Mouse (Mus musculus) kidney, postnatal 0 days (tissue): ENCODE results near the gene Rab3b. TPM values are rescaled to one million over a fixed set of nuclear protein-coding genes. Genes with fewer than 3 reads are reported as not detected.

ENCODE experiments used
- ATAC-seq: fragments of 200-750 bp; cut with Nextera tagmentation; replicated peaks from 2 replicates; pipeline ENCODE4 v1.8.0; 2017; ENCODE audit warnings: low read depth, moderate number of reproducible peaks, moderate TSS enrichment, moderate library complexity; ENCODE audit not compliant: low FRiP score
- DNase-seq: peaks from one replicate; pipeline ENCODE4 v3.0.0-alpha.2; 2016; ENCODE audit warnings: low spot score
- H3K27ac ChIP-seq: fragments of 300-500 bp; sonication (generic); 2 replicates; pipeline ENCODE4 v1.5.1; 2014; ENCODE audit warnings: mild to moderate bottlenecking
- H3K27me3 ChIP-seq: fragments of 300-500 bp; sonication (generic); 2 replicates; pipeline ENCODE4 v1.6.1; 2014; ENCODE audit warnings: low read length, mixed read lengths; ENCODE audit not compliant: insufficient read depth
- H3K36me3 ChIP-seq: fragments of 300-500 bp; sonication (generic); 2 replicates; pipeline ENCODE4 v1.6.1; 2014; ENCODE audit warnings: low read length, mixed read lengths; ENCODE audit not compliant: insufficient read depth
- H3K4me1 ChIP-seq: fragments of 300-500 bp; sonication (generic); replicated peaks from 2 replicates; pipeline ENCODE4 v1.6.1; 2014; ENCODE audit warnings: antibody characterized with exemption, low read length, mixed read lengths; ENCODE audit not compliant: insufficient read depth
- H3K4me2 ChIP-seq: fragments of 300-500 bp; sonication (generic); 2 replicates; pipeline ENCODE4 v1.6.1; 2014; ENCODE audit warnings: mild to moderate bottlenecking, low read length, moderate library complexity, mixed read lengths
- H3K4me3 ChIP-seq: fragments of 300-500 bp; sonication (generic); replicated peaks from 2 replicates; pipeline ENCODE4 v1.5.1; 2014; ENCODE audit warnings: low read depth, low read length
- H3K9ac ChIP-seq: fragments of 300-500 bp; sonication (generic); 2 replicates; pipeline ENCODE4 v1.6.1; 2014; ENCODE audit warnings: low read depth, low read length
- H3K9me3 ChIP-seq: fragments of 300-500 bp; sonication (generic); replicated peaks from 2 replicates; pipeline ENCODE4 v1.6.1; 2016; ENCODE audit warnings: low read length, inconsistent platforms, mixed read lengths
- CTCF ChIP-seq: IDR thresholded peaks from 2 replicates; pipeline ENCODE4 v1.5.1; 2016; ENCODE audit warnings: antibody characterized with exemption, low read depth, mild to moderate bottlenecking, moderate library complexity
- WGBS: fragments of 180-500 bp; shearing (Covaris S2); extraction: QIAGEN DNeasy Blood & Tissue Kit; methylation state at CpG from one replicate; pipeline ENCODE4 v1.1.7; 2014; 5-methylcytosine and 5-hydroxymethylcytosine counted together
- polyA plus RNA-seq: library from polyadenylated mRNA; unstranded; fragments of >200 nt; fragmentation: Nextera tagmentation; extraction: Ambion mirVana; gene quantifications from 2 replicates; pipeline ENCODE4 v1.2.1, GENCODE M21; 2015

Gene Rab3b
- polyA plus RNA-seq, 1 experiment from 2014 or later: 36.1 TPM

- Histone ChIP-seq H3K27ac (peak within 1 kb of the TSS; percentile 98), H3K4me3 (peak within 1 kb of the TSS; percentile 76), H3K4me1 (peaks cover 7% of the 10 kb centered on the region), H3K36me3 (no peaks in the 10 kb centered on the region), H3K27me3 (no peaks in the 10 kb centered on the region), H3K9me3 (no peaks in the 10 kb centered on the region), H3K4me2 (peak within 1 kb of the TSS; percentile 98), H3K9ac (peak within 1 kb of the TSS; percentile 86)
- DNase-seq: peak; percentile 96
- TF ChIP-seq CTCF: no peak
- WGBS: under 1% methylated on average over 72 of the region's 77 CpGs
- peak; percentile 85 for ATAC-seq
Observed at GRCm38 (mm10) chr4:108847715-108848504, 31.0 kb upstream of the Rab3b start, which contains the start of gene Kti12. Gene Kti12 (plus strand): TSS chr4:108847785.

DNA sequence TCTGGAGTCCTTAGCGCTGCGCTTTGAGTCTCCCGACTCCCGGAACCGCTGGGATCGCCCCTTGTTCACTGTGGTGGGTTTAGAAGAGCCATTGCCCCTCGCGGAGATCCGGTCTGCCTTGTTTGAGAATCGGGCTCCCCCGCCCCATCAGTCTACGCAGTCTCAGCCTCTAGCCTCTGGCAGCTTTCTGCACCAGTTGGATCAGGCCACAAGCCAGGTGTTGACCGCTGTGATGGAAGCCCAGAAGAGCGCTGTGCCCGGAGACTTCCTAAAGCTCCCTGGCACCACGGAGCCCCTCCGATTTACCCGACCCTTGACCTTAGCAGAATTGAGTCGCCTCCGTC, 30.4 kb upstream of the Rab3b start, which contains the start of gene A730015C16Rik:
Gene A730015C16Rik, minus strand, starts transcription at position 115 of the 344 bp plus-strand sequence.
- 5% methylated on average over 20 of the region's 20 CpGs for WGBS
- H3K4me3 ChIP-seq: peak within 1 kb of the TSS; percentile 76
- no peaks in the 10 kb centered on the region for H3K9me3 ChIP-seq
- H3K36me3 ChIP-seq: peaks cover 4% of the 10 kb centered on the region; the same call in 1 of the 2 replicates
- ATAC-seq: peak; percentile 53; the same call in 1 of the 2 replicates
- no peak for DNase-seq
- peak within 1 kb of the TSS; percentile 86 for H3K9ac ChIP-seq
- peak within 1 kb of the TSS; percentile 98 for H3K27ac ChIP-seq
- H3K4me2 ChIP-seq: peak within 1 kb of the TSS; percentile 98
- no peak for TF ChIP-seq CTCF
- peaks cover 7% of the 10 kb centered on the region for H3K4me1 ChIP-seq
- no peaks in the 10 kb centered on the region for H3K27me3 ChIP-seq

GRCm38 (mm10) chr4:108866806-108867205, 12.1 kb upstream of the Rab3b start:
- DNase-seq (no peak), ATAC-seq (no peak)
- H3K36me3 ChIP-seq: peaks cover 11% of the 10 kb centered on the region; the same call in 1 of the 2 replicates
- no peaks in the 10 kb centered on the region for H3K4me1 ChIP-seq
- no peak overlapping the region for H3K27ac ChIP-seq
- WGBS: 82% methylated on average over 7 of the region's 7 CpGs
- no peak overlapping the region for H3K9ac ChIP-seq
- H3K9me3 ChIP-seq: no peaks in the 10 kb centered on the region
- H3K27me3 ChIP-seq: no peaks in the 10 kb centered on the region
- TF ChIP-seq CTCF: no peak
- no peak overlapping the region for H3K4me3 ChIP-seq
- H3K4me2 ChIP-seq: no peak overlapping the region

- Histone ChIP-seq H3K4me1 (no peaks in the 10 kb centered on the region), H3K4me2 (no peak overlapping the region), H3K27ac (no peak overlapping the region), H3K9ac (no peak overlapping the region), H3K4me3 (no peak overlapping the region), H3K27me3 (no peaks in the 10 kb centered on the region), H3K9me3 (no peaks in the 10 kb centered on the region), H3K36me3 (no peaks in the 10 kb centered on the region)
- ATAC-seq: peak; percentile 78; the same call in 1 of the 2 replicates
- 33% methylated on average over 10 of the region's 10 CpGs for WGBS
- DNase-seq: peak; percentile 91
- peak; percentile 95 for TF ChIP-seq CTCF
Observed at GRCm38 (mm10) chr4:108869730-108870374, 9.0 kb upstream of the Rab3b start.

DNA sequence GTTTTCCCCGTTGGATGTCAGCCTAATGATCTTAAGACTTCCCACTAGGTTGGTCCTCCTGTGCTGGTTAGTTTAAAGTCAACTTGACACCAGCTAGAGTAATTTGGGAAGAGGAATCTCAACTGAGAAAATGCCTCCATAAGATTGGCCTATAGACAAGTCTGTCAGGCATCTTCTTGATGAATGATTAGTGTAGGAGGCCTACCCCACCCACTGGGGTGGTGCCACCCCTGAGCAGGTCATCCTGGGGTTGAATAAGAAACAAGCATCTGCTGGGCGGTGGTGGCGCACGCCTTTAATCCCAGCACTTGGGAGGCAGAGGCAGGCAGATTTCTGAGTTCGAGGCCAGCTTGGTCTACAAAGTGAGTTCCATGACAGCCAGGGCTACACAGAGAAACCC, 5.1 kb upstream of the Rab3b start:
- Histone ChIP-seq H3K36me3 (no peaks in the 10 kb centered on the region), H3K4me1 (no peaks in the 10 kb centered on the region), H3K27me3 (no peaks in the 10 kb centered on the region), H3K4me3 (no peak overlapping the region), H3K9me3 (no peaks in the 10 kb centered on the region), H3K4me2 (no peak overlapping the region), H3K27ac (no peak overlapping the region), H3K9ac (no peak overlapping the region)
- WGBS: 92% methylated on average over 5 of the region's 5 CpGs
- DNase-seq (no peak), ATAC-seq (no peak)
- TF ChIP-seq CTCF: no peak

GRCm38 (mm10) chr4:108877901-108878300, 962 bp upstream of the Rab3b start:
- TF ChIP-seq CTCF: no peak
- DNase-seq (no peak), ATAC-seq (no peak)
- Histone ChIP-seq H3K4me3 (no peak overlapping the region), H3K4me2 (no peak overlapping the region), H3K36me3 (no peaks in the 10 kb centered on the region), H3K9ac (no peak overlapping the region), H3K27me3 (no peaks in the 10 kb centered on the region), H3K9me3 (no peaks in the 10 kb centered on the region), H3K4me1 (no peaks in the 10 kb centered on the region), H3K27ac (no peak overlapping the region)
- WGBS: 80% methylated on average over 6 of the region's 6 CpGs
